Mouse (Mus musculus) stomach, postnatal 0 days (tissue): ENCODE results near the gene Ehhadh. TPM values are rescaled to one million over a fixed set of nuclear protein-coding genes. Genes with fewer than 3 reads are reported as not detected.
A peak's percentile ranks its signal among the peaks of the same experiment; 100 is the strongest.

ENCODE experiments used
- ATAC-seq: fragments of 200-750 bp; cut with Nextera tagmentation; 2 replicates; pipeline ENCODE4 v1.8.0; 2017; ENCODE audit not compliant: low FRiP score, low TSS enrichment
- DNase-seq: peaks from one replicate; pipeline ENCODE4 v3.0.0-alpha.2; 2016; ENCODE audit warnings: low spot score
- H3K27ac ChIP-seq: fragments of 300-500 bp; sonication (generic); replicated peaks from 2 replicates; pipeline ENCODE4 v1.5.1; 2014; ENCODE audit warnings: mild to moderate bottlenecking, control low read depth
- H3K27me3 ChIP-seq: fragments of 300-500 bp; sonication (generic); 2 replicates; pipeline ENCODE4 v1.6.1; 2014; ENCODE audit warnings: low read length; ENCODE audit not compliant: control insufficient read depth, insufficient read depth
- H3K36me3 ChIP-seq: fragments of 300-500 bp; sonication (generic); 2 replicates; pipeline ENCODE4 v1.6.1; 2014; ENCODE audit warnings: low read length, mixed read lengths; ENCODE audit not compliant: control insufficient read depth, insufficient read depth
- H3K4me1 ChIP-seq: fragments of 300-500 bp; sonication (generic); replicated peaks from 2 replicates; pipeline ENCODE4 v1.6.1; 2014; ENCODE audit warnings: antibody characterized with exemption; ENCODE audit not compliant: control insufficient read depth, insufficient read depth
- H3K4me2 ChIP-seq: fragments of 300-500 bp; sonication (generic); replicated peaks from 2 replicates; pipeline ENCODE4 v1.6.1; 2014; ENCODE audit warnings: low read depth, mild to moderate bottlenecking, control low read depth, moderate library complexity
- H3K4me3 ChIP-seq: fragments of 300-500 bp; sonication (generic); 2 replicates; pipeline ENCODE4 v1.5.1; 2014; ENCODE audit warnings: low read depth, low read length, control low read depth
- H3K9ac ChIP-seq: fragments of 300-500 bp; sonication (generic); 2 replicates; pipeline ENCODE4 v1.6.1; 2014; ENCODE audit warnings: mild to moderate bottlenecking, low read length, control low read depth, mixed read lengths
- H3K9me3 ChIP-seq: fragments of 300-500 bp; sonication (generic); 2 replicates; pipeline ENCODE4 v1.6.1; 2016; ENCODE audit warnings: low read length; ENCODE audit not compliant: control insufficient read depth
- CTCF ChIP-seq: IDR thresholded peaks from 2 replicates; pipeline ENCODE4 v1.5.1; 2016; ENCODE audit warnings: antibody characterized with exemption, low read depth, mild to moderate bottlenecking, moderate library complexity
- EP300 ChIP-seq: optimal IDR thresholded peaks from 2 replicates; pipeline ENCODE3; 2016; ENCODE audit warnings: antibody characterized with exemption
- WGBS: fragments of 180-500 bp; shearing (Covaris S2); extraction: QIAGEN DNeasy Blood & Tissue Kit; methylation state at CpG from one replicate; pipeline ENCODE4 v1.1.7; 2014; 5-methylcytosine and 5-hydroxymethylcytosine counted together
- polyA plus RNA-seq: library from polyadenylated mRNA; unstranded; fragments of >200 nt; fragmentation: Nextera tagmentation; extraction: Ambion mirVana; gene quantifications from 2 replicates; pipeline ENCODE4 v1.2.1, GENCODE M21; 2015

Gene Ehhadh
- polyA plus RNA-seq, 1 experiment from 2014 or later = 30.9 TPM

GRCm38 (mm10) chr16:21741542-21741941 lies 46.1 kb downstream of the Ehhadh start:
- no peak for DNase-seq
- H3K27ac ChIP-seq = no peak overlapping the region
- no peak overlapping the region for H3K4me3 ChIP-seq
- H3K9me3 ChIP-seq = no peaks in the 10 kb centered on the region
- no peak for ATAC-seq
- no peak overlapping the region for H3K4me2 ChIP-seq
- no peaks in the 10 kb centered on the region for H3K36me3 ChIP-seq
- TF ChIP-seq EP300 (no peak), CTCF (no peak)
- H3K27me3 ChIP-seq = no peaks in the 10 kb centered on the region
- H3K4me1 ChIP-seq = no peaks in the 10 kb centered on the region
- no peak overlapping the region for H3K9ac ChIP-seq
- 88% methylated on average over 3 of the region's 3 CpGs for WGBS

GRCm38 (mm10) chr16:21735638-21736037 lies 52.0 kb downstream of the Ehhadh start:
- TF ChIP-seq CTCF = no peak
- TF ChIP-seq EP300 = no peak
- DNase-seq = no peak
- Histone ChIP-seq H3K9me3 (no peaks in the 10 kb centered on the region), H3K4me3 (no peak overlapping the region), H3K4me1 (no peaks in the 10 kb centered on the region), H3K27me3 (no peaks in the 10 kb centered on the region), H3K9ac (no peak overlapping the region), H3K4me2 (no peak overlapping the region), H3K36me3 (no peaks in the 10 kb centered on the region), H3K27ac (no peak overlapping the region)
- 69% methylated on average over 1 of the region's 1 CpGs for WGBS
- no peak for ATAC-seq

GRCm38 (mm10) chr16:21727897-21728364 lies 59.7 kb downstream of the Ehhadh start:
- DNase-seq = peak; percentile 66
- Histone ChIP-seq H3K9ac (peak overlapping the region; percentile 50; the same call in 1 of the 2 replicates), H3K4me3 (peak overlapping the region; percentile 33)

GRCm38 (mm10) chr16:21727421-21727820 lies 60.2 kb downstream of the Ehhadh start:
- H3K27me3 ChIP-seq = no peaks in the 10 kb centered on the region
- H3K9ac ChIP-seq = no peak overlapping the region
- H3K4me1 ChIP-seq = no peaks in the 10 kb centered on the region
- peak; percentile 12; the same call in 1 of the 2 replicates for ATAC-seq
- no peak for DNase-seq
- H3K27ac ChIP-seq = no peak overlapping the region
- TF ChIP-seq EP300 = no peak
- no peak for TF ChIP-seq CTCF
- H3K9me3 ChIP-seq = no peaks in the 10 kb centered on the region
- no peak overlapping the region for H3K4me2 ChIP-seq
- no peaks in the 10 kb centered on the region for H3K36me3 ChIP-seq
- WGBS = 84% methylated on average over 3 of the region's 3 CpGs
- no peak overlapping the region for H3K4me3 ChIP-seq

More at GRCm38 (mm10) chr16:21727897-21728364, 59.7 kb downstream of the Ehhadh start:
- H3K9me3 ChIP-seq = no peaks in the 10 kb centered on the region
- 36% methylated on average over 10 of the region's 10 CpGs for WGBS
- ATAC-seq = peak; percentile 24; the same call in 1 of the 2 replicates
- H3K27ac ChIP-seq = no peak overlapping the region
- TF ChIP-seq EP300 = no peak
- TF ChIP-seq CTCF = peak; percentile 92
- peak overlapping the region; percentile 46 for H3K4me2 ChIP-seq
- H3K4me1 ChIP-seq = no peaks in the 10 kb centered on the region
- no peaks in the 10 kb centered on the region for H3K27me3 ChIP-seq
- H3K36me3 ChIP-seq = no peaks in the 10 kb centered on the region

- no peaks in the 10 kb centered on the region for H3K36me3 ChIP-seq
- DNase-seq (no peak), ATAC-seq (no peak)
- no peak overlapping the region for H3K4me3 ChIP-seq
- WGBS = 90% methylated on average over 1 of the region's 1 CpGs
- TF ChIP-seq EP300 (no peak), CTCF (no peak)
- H3K4me1 ChIP-seq = no peaks in the 10 kb centered on the region
- no peak overlapping the region for H3K9ac ChIP-seq
- no peaks in the 10 kb centered on the region for H3K27me3 ChIP-seq
- no peak overlapping the region for H3K27ac ChIP-seq
- H3K4me2 ChIP-seq = no peak overlapping the region
- no peaks in the 10 kb centered on the region for H3K9me3 ChIP-seq
Observed at GRCm38 (mm10) chr16:21724261-21724660, 63.3 kb downstream of the Ehhadh start.

GRCm38 (mm10) chr16:21719770-21720169 lies 67.8 kb downstream of the Ehhadh start:
- TF ChIP-seq CTCF (no peak), EP300 (no peak)
- ATAC-seq = no peak
- Histone ChIP-seq H3K9me3 (no peaks in the 10 kb centered on the region), H3K36me3 (no peaks in the 10 kb centered on the region), H3K27ac (no peak overlapping the region), H3K27me3 (no peaks in the 10 kb centered on the region), H3K4me2 (no peak overlapping the region), H3K4me3 (no peak overlapping the region), H3K9ac (no peak overlapping the region), H3K4me1 (no peaks in the 10 kb centered on the region)
- 80% methylated on average over 7 of the region's 7 CpGs for whole genome bisulfite sequencing
- no peak for DNase-seq
